Mouse (Mus musculus) limb, embryonic 14.5 days (tissue): ENCODE measurements at regions not wholly inside any gene's neighbourhood (a gene's known extent, or its start where the extent isn't known, plus 50 kb on each side); places are given as distances from the start of the nearest gene placed in this dataset.
A peak's percentile ranks its signal among the peaks of the same experiment; 100 is the strongest.

ENCODE experiments used
- ATAC-seq: fragments of 200-750 bp; cut with Nextera tagmentation; 2 replicates; pipeline ENCODE4 v1.8.0; 2017; ENCODE audit warnings: low read depth, moderate number of reproducible peaks, moderate TSS enrichment; ENCODE audit not compliant: low FRiP score
- DNase-seq: peaks from one replicate; pipeline ENCODE4 v3.0.0-alpha.2; 2015; ENCODE audit warnings: low spot score
- H3K27ac ChIP-seq: fragments of 300-500 bp; sonication (generic); replicated peaks from 2 replicates; pipeline ENCODE4 v1.5.1; 2014; ENCODE audit warnings: low read depth, mild to moderate bottlenecking, low read length, moderate library complexity, mixed read lengths
- H3K27me3 ChIP-seq: fragments of 300-500 bp; sonication (generic); 2 replicates; pipeline ENCODE4 v1.6.1; 2014; ENCODE audit warnings: low read length, mixed read lengths; ENCODE audit not compliant: control insufficient read depth, insufficient read depth
- H3K36me3 ChIP-seq: fragments of 300-500 bp; sonication (generic); 2 replicates; pipeline ENCODE4 v1.6.1; 2014; ENCODE audit warnings: mild to moderate bottlenecking, low read length, moderate library complexity, mixed read lengths; ENCODE audit not compliant: control insufficient read depth, insufficient read depth
- H3K4me1 ChIP-seq: fragments of 300-500 bp; sonication (generic); 2 replicates; pipeline ENCODE4 v1.6.1; 2014; ENCODE audit warnings: antibody characterized with exemption, low read length, mixed read lengths; ENCODE audit not compliant: control insufficient read depth, insufficient read depth
- H3K4me2 ChIP-seq: fragments of 300-500 bp; sonication (generic); replicated peaks from 2 replicates; pipeline ENCODE4 v1.6.1; 2014; ENCODE audit warnings: low read depth, mild to moderate bottlenecking, low read length, moderate library complexity; ENCODE audit not compliant: severe bottlenecking
- H3K4me3 ChIP-seq: fragments of 300-500 bp; sonication (generic); replicated peaks from 2 replicates; pipeline ENCODE4 v1.5.1; 2014; ENCODE audit warnings: low read length
- H3K9ac ChIP-seq: fragments of 300-500 bp; sonication (generic); 2 replicates; pipeline ENCODE4 v1.6.1; 2014; ENCODE audit warnings: mild to moderate bottlenecking, low read depth, low read length, moderate library complexity; ENCODE audit not compliant: severe bottlenecking
- H3K9me3 ChIP-seq: fragments of 300-500 bp; sonication (generic); 2 replicates; pipeline ENCODE4 v1.6.1; 2016; ENCODE audit warnings: low read length; ENCODE audit not compliant: control insufficient read depth
- POLR2A ChIP-seq: fragments of 200-500 bp; IDR thresholded peaks from 2 replicates; pipeline ENCODE4 v1.8.0; 2012; ENCODE audit warnings: inconsistent platforms, mild to moderate bottlenecking, moderate library complexity, borderline replicate concordance; ENCODE audit not compliant: insufficient read depth, insufficient read length; ENCODE audit errors: extremely low read depth
- WGBS: fragments of 180-500 bp; shearing (Covaris S2); extraction: QIAGEN DNeasy Blood & Tissue Kit; methylation state at CpG from one replicate; pipeline ENCODE4 v1.1.7; 2014; 5-methylcytosine and 5-hydroxymethylcytosine counted together

- Histone ChIP-seq H3K4me2 (no peak overlapping the region), H3K36me3 (no peaks in the 10 kb centered on the region), H3K27ac (no peak overlapping the region), H3K27me3 (no peaks in the 10 kb centered on the region), H3K4me1 (no peaks in the 10 kb centered on the region), H3K9ac (no peak overlapping the region), H3K4me3 (no peak overlapping the region), H3K9me3 (no peaks in the 10 kb centered on the region)
- DNase-seq = no peak
- no peak for ATAC-seq
- TF ChIP-seq POLR2A = no peak
- 70% methylated on average over 2 of the region's 2 CpGs for WGBS
Observed at GRCm38 (mm10) chr4:40559824-40560223, 87.8 kb downstream of the Tmem215 start.

- no peak overlapping the region for H3K4me3 ChIP-seq
- no peak overlapping the region for H3K4me2 ChIP-seq
- ATAC-seq (no peak), DNase-seq (no peak)
- H3K9ac ChIP-seq = no peak overlapping the region
- no peaks in the 10 kb centered on the region for H3K36me3 ChIP-seq
- H3K9me3 ChIP-seq = no peaks in the 10 kb centered on the region
- no peaks in the 10 kb centered on the region for H3K27me3 ChIP-seq
- no peak for TF ChIP-seq POLR2A
- 70% methylated on average over 1 of the region's 1 CpGs for WGBS
- H3K4me1 ChIP-seq = no peaks in the 10 kb centered on the region
- no peak overlapping the region for H3K27ac ChIP-seq
Observed at GRCm38 (mm10) chr4:40573300-40573699, 101.3 kb downstream of the Tmem215 start.

- H3K4me3 ChIP-seq = no peak overlapping the region
- TF ChIP-seq POLR2A = no peak
- ATAC-seq (no peak), DNase-seq (no peak)
- H3K4me1 ChIP-seq = peaks cover 4% of the 10 kb centered on the region; the same call in 1 of the 2 replicates
- no peak overlapping the region for H3K9ac ChIP-seq
- H3K4me2 ChIP-seq = no peak overlapping the region
- H3K27ac ChIP-seq = no peak overlapping the region
- WGBS = 86% methylated on average over 1 of the region's 1 CpGs
- H3K36me3 ChIP-seq = no peaks in the 10 kb centered on the region
- no peaks in the 10 kb centered on the region for H3K9me3 ChIP-seq
- no peaks in the 10 kb centered on the region for H3K27me3 ChIP-seq
Observed at GRCm38 (mm10) chr4:40575951-40576350, 104.0 kb downstream of the Tmem215 start.

GRCm38 (mm10) chr4:40584436-40584835, 112.5 kb downstream of the Tmem215 start:
- peak; percentile 21 for DNase-seq
- H3K4me3 ChIP-seq = no peak overlapping the region
- H3K9me3 ChIP-seq = no peaks in the 10 kb centered on the region
- no peak for ATAC-seq
- H3K4me1 ChIP-seq = peaks cover 10% of the 10 kb centered on the region; the same call in 1 of the 2 replicates
- H3K27me3 ChIP-seq = no peaks in the 10 kb centered on the region
- 68% methylated on average over 6 of the region's 6 CpGs for WGBS
- no peak overlapping the region for H3K27ac ChIP-seq
- no peak for TF ChIP-seq POLR2A
- no peak overlapping the region for H3K4me2 ChIP-seq
- H3K9ac ChIP-seq = no peak overlapping the region
- H3K36me3 ChIP-seq = no peaks in the 10 kb centered on the region

GRCm38 (mm10) chr4:40584940-40585571, 113.1 kb downstream of the Tmem215 start:
- no peak overlapping the region for H3K27ac ChIP-seq
- DNase-seq = peak; percentile 70

GRCm38 (mm10) chr4:40586045-40586444, 114.1 kb downstream of the Tmem215 start:
- H3K4me1 ChIP-seq = peaks cover 5% of the 10 kb centered on the region; the same call in 1 of the 2 replicates
- DNase-seq = no peak
- no peak overlapping the region for H3K27ac ChIP-seq
- H3K4me3 ChIP-seq = no peak overlapping the region
- WGBS = 100% methylated on average over 1 of the region's 1 CpGs
- no peak overlapping the region for H3K9ac ChIP-seq
- no peaks in the 10 kb centered on the region for H3K9me3 ChIP-seq
- ATAC-seq = no peak
- no peak for TF ChIP-seq POLR2A
- no peaks in the 10 kb centered on the region for H3K27me3 ChIP-seq
- H3K4me2 ChIP-seq = no peak overlapping the region
- no peaks in the 10 kb centered on the region for H3K36me3 ChIP-seq

More at GRCm38 (mm10) chr4:40584940-40585571, 113.1 kb downstream of the Tmem215 start:
- Histone ChIP-seq H3K27me3 (no peaks in the 10 kb centered on the region), H3K36me3 (no peaks in the 10 kb centered on the region), H3K9me3 (no peaks in the 10 kb centered on the region), H3K9ac (no peak overlapping the region), H3K4me2 (no peak overlapping the region), H3K4me1 (peaks cover 10% of the 10 kb centered on the region; the same call in 1 of the 2 replicates), H3K4me3 (no peak overlapping the region)
- 51% methylated on average over 3 of the region's 3 CpGs for WGBS
- peak; percentile 53; the same call in 1 of the 2 replicates for ATAC-seq
- no peak for TF ChIP-seq POLR2A
